Mouse (Mus musculus): ENCODE results near the gene Ten1.

DNA sequence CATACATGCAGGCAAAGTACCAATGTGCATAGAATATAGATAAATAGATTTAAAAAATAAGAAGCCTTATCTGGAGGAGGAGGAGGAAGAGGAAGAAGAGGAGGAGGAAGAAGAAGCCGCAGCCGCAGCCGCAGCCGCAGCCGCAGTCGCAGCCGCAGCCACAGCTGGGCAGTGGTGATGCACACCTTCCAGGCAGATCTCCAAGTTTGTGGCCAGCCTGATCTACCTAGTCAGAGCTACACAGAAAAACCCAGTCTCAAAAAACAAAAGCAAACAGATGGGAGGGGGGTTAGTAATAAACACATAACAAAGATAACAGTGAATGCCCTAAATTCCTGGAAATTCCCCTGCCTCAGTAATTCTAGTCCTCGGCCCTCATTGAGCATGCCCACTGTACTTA is 4.0 kb upstream of the Ten1 start:
- TF ChIP-seq CTCF (IDR thresholded peaks at IDR 0.05; ENCODE audit: low read depth) (no peak), EP300 (optimal IDR thresholded peaks at IDR 0.05) (no peak)
